Mouse (Mus musculus) lung, postnatal 14 days (tissue): ENCODE data around the gene Spin2d.
"Not testable (repeated sequence)": the region's sequence is repeated elsewhere in the genome, so short reads cannot be mapped to it uniquely, and the experiment has no call there.

ENCODE experiments used
- DNase-seq: peaks from one replicate; pipeline ENCODE4 v3.0.0; 2021

The Spin2d gene

DNA sequence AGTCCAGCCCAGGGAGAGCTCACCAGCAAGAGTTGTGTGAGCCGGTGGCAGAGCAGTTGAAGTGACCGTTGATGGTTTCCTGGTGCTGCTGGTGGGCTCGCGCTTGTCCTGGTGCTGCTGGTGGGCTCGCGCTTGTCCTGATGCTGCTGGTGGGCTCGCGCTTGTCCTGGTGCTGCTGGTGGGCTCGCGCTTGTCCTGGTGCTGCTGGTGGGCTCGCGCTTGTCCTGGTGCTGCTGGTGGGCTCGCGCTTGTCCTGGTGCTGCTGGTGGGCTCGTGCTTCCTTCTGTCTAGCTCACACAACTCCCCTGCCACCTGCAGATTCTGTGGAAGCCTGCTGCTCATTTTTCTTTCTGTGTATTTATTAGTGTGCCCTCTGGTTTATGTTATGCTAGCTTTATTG lies at the start of gene Spin2d:
Gene Spin2d, minus strand, starts transcription at position 101 of the 400 bp plus-strand sequence.
- not testable (repeated sequence) for DNase-seq

GRCm38 (mm10) chrX:73225365-73225764 lies 48.6 kb upstream of the Spin2d start:
- DNase-seq, result no peak

DNA sequence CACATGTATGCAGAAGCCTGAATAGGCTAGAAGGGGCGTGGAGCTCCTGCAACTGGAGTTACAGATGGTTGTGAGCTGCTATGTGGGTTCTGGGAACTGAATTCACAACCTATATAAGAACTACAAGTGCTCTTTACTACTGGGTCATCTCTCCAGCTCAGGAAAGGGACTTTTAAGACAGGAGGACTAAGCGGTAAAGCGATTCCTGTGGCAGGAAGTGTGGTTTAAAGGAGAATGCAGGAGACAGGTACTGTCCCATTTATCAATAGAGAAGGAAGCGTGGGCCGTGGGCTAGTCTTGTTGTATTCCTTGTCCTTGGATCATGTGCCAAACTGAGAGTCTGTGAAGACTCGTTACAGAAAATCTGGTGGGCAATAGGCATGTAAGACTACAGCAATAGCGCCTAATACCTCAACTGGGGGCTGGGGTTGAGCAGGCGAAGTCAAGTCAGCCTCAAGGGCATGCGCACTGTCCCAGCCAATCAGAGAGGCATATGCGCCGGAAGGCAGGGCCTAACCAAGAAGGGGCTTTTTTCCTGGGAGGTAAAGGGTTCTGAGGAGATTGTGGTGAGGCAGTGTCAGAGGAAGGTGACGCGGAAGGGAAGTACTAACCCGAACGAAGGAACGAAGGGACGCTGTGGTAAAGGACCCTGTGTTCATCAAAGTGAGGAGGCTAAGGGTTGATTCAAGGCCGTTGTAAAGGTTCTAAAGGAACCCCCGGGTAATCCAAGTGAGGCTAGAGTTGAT lies 37.2 kb upstream of the Spin2d start, which contains the start of gene Xlr4b:
Gene Xlr4b, plus strand, starts transcription at position 515 of the 746 bp plus-strand sequence.
- not testable (repeated sequence) for DNase-seq

GRCm38 (mm10) chrX:73191934-73192333 lies 15.1 kb upstream of the Spin2d start, which contains the start of gene Xlr3b:
Xlr3b (plus strand) TSS chrX:73192207.
- DNase-seq, result peak; percentile 7

DNA sequence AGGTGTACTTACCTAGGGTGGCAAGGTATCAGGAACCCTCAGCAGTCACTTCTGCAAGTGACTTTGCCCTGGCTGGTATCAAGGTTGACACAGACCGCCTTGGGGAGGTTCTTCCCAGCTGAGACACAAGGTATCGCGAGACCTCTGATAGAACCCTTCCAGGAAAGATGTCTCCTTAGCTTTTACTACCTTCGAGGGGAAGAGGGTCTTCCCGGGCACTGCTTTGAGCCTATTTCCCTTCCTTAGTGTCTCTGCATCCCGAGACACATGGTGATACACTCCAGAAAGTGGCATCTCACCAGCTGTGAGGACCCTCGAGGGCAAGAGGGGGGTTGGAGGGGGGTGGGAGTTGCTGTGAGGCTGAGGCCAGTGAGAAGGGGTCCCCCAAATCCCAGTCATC lies 27.4 kb downstream of the Spin2d start, which contains the start of gene DXBay18:
Gene DXBay18, minus strand, starts transcription at position 101 of the 400 bp plus-strand sequence.
- not testable (repeated sequence) for DNase-seq

- DNase-seq, result not testable (repeated sequence)
Observed at GRCm38 (mm10) chrX:73148496-73148895, 28.3 kb downstream of the Spin2d start, which contains the start of gene Xlr5b. Xlr5b (plus strand) TSS chrX:73148796.

DNA sequence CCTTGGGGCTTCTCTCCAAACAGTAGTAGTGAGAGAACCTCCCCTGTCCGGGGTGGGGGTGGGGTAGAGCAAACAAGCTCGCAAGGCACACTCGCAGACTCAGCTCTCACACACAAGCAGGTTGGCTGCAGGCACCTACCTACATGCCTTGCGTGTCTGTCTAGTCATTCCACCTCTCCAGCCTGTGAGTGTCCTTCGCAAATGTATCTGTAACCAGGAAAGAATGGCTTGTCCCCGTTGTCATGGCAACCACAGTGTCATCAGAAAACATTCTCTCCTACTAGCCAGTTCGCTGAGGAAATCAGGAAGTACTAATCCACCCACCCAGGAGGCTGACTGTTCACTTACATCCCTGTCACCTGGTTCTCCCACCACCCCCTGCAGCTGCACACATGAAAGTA lies 33.6 kb downstream of the Spin2d start:
- not testable (repeated sequence) for DNase-seq
